Mouse (Mus musculus) gastrocnemius, adult 8-10 months (tissue): ENCODE results near the gene Olfr1132. TPM values are rescaled to one million over a fixed set of nuclear protein-coding genes. Genes with fewer than 3 reads are reported as not detected.
"Not testable (repeated sequence)": the region's sequence is repeated elsewhere in the genome, so short reads cannot be mapped to it uniquely, and the experiment has no call there.

Source experiments
- DNase-seq, 2 experiments: peaks; one replicate each; pipeline ENCODE4 v3.0.0; 2022; ENCODE audit warnings: low spot score in 2 of 2
- total RNA-seq, 4 experiments: library from RNA; stranded (reverse); gene quantifications; 2 replicates each; pipeline ENCODE4 v1.2.4; 2022

Olfr1132 gene
- total RNA-seq, result not detected

DNA sequence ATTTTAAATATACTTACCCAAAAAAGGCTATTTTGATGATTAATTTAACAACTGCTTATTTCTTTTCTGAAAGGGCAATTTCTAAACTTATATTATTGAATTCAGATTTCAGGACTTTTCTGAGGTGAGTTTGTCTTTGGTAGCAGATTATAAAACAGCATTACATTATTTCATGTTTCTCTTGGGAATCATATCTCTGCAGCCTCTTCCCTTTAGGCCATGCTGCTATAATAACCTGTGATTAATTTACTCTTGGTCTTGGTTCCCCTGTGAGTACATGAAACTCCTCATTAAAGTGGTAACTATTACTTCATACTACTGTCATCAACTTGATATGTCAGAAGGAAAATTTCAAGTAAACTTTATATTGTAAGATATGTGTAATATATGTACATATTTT lies at the start of gene Olfr1132:
Gene Olfr1132 (minus strand): TSS at position 101 of the 400 bp plus-strand sequence.
- DNase-seq, result no peak

- DNase-seq, result no peak
Observed at GRCm38 (mm10) chr2:87673564-87673963, 36.2 kb upstream of the Olfr1132 start, which contains the start of gene Olfr1135. Gene Olfr1135, minus strand, starts transcription at chr2:87673664.

GRCm38 (mm10) chr2:87658360-87658759 lies 21.0 kb upstream of the Olfr1132 start, which contains the start of gene Olfr1134:
Gene Olfr1134, minus strand, starts transcription at chr2:87658460.
- DNase-seq, result no peak

GRCm38 (mm10) chr2:87647274-87647673 lies 9.9 kb upstream of the Olfr1132 start, which contains the start of gene Olfr1133:
Gene Olfr1133, minus strand, starts transcription at chr2:87647374.
- DNase-seq, result no peak

DNA sequence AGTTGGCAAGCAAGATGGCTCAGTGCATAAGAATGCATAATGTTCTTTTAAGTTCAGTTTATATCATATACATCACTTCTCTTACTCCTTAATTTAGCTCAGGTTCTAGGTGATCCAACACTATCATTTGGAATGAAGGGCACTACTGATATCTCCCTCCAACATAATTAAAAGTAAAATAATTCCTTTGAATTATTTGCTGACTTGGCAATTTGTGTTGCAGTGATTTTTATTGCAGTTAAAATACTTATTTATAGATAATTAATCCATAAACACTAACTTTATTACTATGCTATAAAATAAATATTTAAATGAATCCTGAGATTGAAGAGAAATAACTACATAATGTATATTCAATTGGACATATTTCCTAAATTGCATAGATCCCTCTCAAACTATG lies 5.1 kb upstream of the Olfr1132 start:
- DNase-seq, result no peak

- DNase-seq, result no peak
Observed at GRCm38 (mm10) chr2:87626804-87627203, 10.5 kb downstream of the Olfr1132 start, which contains the start of gene Olfr1131. Gene Olfr1131, plus strand, starts transcription at chr2:87627104.

DNA sequence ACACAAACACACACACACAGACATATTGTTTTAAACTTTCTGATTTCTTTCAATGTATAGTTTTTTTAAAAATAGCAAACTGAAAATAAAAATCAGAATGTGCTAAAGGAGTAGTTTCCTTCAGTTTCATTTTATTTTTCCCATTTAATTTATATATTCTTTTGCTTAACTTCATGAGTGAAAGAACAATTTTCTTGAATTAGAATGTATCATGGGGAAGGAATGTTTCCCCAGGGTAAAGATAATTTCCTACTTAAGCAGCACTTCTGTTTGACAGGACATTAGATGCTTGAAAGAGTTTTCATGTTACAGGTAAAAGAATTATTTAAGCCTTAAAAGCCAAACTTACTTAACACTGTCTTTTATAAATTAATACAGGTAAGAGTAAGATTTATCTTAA lies 31.4 kb downstream of the Olfr1132 start, which contains the start of gene Olfr1130:
Gene Olfr1130 (plus strand): TSS at position 301 of the 400 bp plus-strand sequence.
- not testable (repeated sequence) for DNase-seq

Other genes starting within 250 kb of the Olfr1132 start
- not detected for gene Olfr1123, start 220.9 kb downstream of the Olfr1132 start, total RNA-seq
- not detected for gene Olfr1124, start 207.3 kb downstream of the Olfr1132 start, total RNA-seq
- not detected for gene Olfr1126, start 183.6 kb downstream of the Olfr1132 start, total RNA-seq
- gene Pramel7, start 140.4 kb downstream of the Olfr1132 start, total RNA-seq, result not detected
- gene Pramel6, start 131.0 kb downstream of the Olfr1132 start, total RNA-seq, result not detected
- not detected for gene Olfr153, start 105.7 kb downstream of the Olfr1132 start, total RNA-seq
- gene Olfr1128, start 92.0 kb downstream of the Olfr1132 start, total RNA-seq, result not detected
- gene Olfr1129, start 63.6 kb downstream of the Olfr1132 start, total RNA-seq, result not detected
- gene Olfr1130, start 31.3 kb downstream of the Olfr1132 start, total RNA-seq, result not detected
- not detected for gene Olfr1131, start 10.4 kb downstream of the Olfr1132 start, total RNA-seq
- gene Olfr1133, start 9.8 kb upstream of the Olfr1132 start, total RNA-seq, result not detected
- gene Olfr1134, start 20.9 kb upstream of the Olfr1132 start, total RNA-seq, result not detected
- gene Olfr1135, start 36.1 kb upstream of the Olfr1132 start, total RNA-seq, result not detected
- gene Olfr1136, start 56.4 kb upstream of the Olfr1132 start, total RNA-seq, result not detected
- gene Olfr1137, start 75.6 kb upstream of the Olfr1132 start, total RNA-seq, result not detected
- not detected for gene Olfr1138, start 102.4 kb upstream of the Olfr1132 start, total RNA-seq
- not detected for gene Olfr1140, start 106.2 kb upstream of the Olfr1132 start, total RNA-seq
- not detected for gene Olfr1141, start 116.5 kb upstream of the Olfr1132 start, total RNA-seq
- not detected for gene Olfr152, start 141.9 kb upstream of the Olfr1132 start, total RNA-seq
- gene Olfr1143, start 163.1 kb upstream of the Olfr1132 start, total RNA-seq, result not detected
- gene Olfr1145, start 172.3 kb upstream of the Olfr1132 start, total RNA-seq, result not detected
- not detected for gene Olfr1148, start 193.0 kb upstream of the Olfr1132 start, total RNA-seq
- gene Olfr1150-ps1, start 206.5 kb upstream of the Olfr1132 start, total RNA-seq, result not detected
- gene Olfr1151, start 218.3 kb upstream of the Olfr1132 start, total RNA-seq, result not detected
- not detected for gene Olfr1152, start 229.0 kb upstream of the Olfr1132 start, total RNA-seq